Mouse (Mus musculus) v-Abl transformed pro-B cells (cell line): Measurements from ENCODE around the gene Lgals3bp.

ENCODE experiments used
- in situ Hi-C, 2 experiments: fragments of 400-800 bp; cut with MboI; formaldehyde crosslinking; loops; one replicate each; pipeline ENCODE4 v1.15.1; 2025; ENCODE audit not compliant: unreplicated experiment in 2 of 2

Lgals3bp gene

DNA sequence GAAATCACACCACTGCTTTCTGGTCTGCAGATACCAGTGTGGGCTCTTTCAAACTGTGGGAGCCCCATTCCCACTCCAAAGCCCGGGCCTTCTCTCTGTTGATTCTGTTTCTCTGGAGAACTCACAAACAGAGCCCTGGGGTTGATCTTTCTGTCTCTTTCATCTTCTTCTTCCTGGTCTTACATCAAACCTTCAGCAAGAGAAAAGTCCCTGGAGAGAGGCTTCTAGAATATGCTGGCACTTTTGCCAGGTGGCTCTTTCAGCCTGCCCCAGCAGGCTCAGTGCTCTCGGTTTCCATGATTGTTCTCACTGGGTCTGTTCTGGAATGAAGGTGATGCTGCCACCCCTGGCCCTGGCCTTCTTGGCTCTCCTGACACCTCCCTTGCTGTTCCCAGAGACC is 58.3 kb downstream of the Lgals3bp start:
- in situ Hi-C loops = loop anchor here in 1 of 2 experiments (25.0 kb wide), 1 partner anchor 1606 kb away; no protein-coding TSS in a partner anchor
